Mouse (Mus musculus): ENCODE data around the gene Tvp23b. TPM values are rescaled to one million over a fixed set of nuclear protein-coding genes. Genes with fewer than 3 reads are reported as not detected.

The Tvp23b gene
- total RNA-seq, 2 experiments from 2014 or later, result 19.8 to 21.6 TPM

DNA sequence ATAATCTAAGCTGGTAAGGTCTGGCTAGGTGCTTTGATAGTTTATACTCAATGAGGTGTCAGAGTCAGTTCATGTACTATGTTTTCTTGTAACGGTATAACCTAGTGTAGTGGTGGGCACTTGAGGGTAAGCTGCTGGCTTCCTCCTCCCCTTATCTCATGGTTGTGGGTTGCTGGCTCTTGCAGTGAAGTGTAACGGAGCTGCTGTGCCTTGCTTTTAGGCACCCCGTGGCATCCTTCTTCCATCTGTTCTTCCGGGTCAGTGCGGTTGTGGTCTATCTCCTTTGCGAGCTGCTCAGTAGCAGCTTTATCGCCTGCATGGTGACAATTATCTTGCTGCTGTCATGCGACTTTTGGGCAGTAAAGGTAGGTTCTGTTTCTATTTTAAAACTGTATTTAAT, 4.2 kb downstream of the Tvp23b start:
- intact Hi-C loops (cut with DNase I), result no loop called here
- no peak for DNase-seq (ENCODE audit: extremely low spot score in 1 of 2, low spot score in 2 of 2)

DNA sequence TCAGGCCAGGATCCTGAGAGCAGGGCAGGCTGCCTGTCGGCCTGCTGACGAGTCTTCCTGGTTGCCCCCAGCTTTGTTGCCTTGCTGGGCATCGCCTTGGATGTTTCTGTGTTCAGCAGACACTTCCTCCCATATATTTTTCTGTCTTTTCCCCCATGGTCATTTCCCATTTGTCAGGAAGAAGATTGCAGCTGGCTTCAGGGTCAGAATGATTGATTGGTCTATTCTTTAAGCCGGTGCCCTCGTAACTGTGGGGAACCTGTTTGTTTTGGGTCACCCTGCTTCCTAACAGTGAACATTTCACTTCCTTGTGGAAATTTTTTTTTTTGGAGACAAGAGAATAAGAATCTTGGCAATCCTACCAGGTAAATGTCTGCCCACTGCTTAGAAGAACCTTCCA, 6.1 kb downstream of the Tvp23b start:
- no peak for DNase-seq (ENCODE audit: extremely low spot score in 1 of 2, low spot score in 2 of 2)
- intact Hi-C loops (cut with DNase I), result no loop called here

DNA sequence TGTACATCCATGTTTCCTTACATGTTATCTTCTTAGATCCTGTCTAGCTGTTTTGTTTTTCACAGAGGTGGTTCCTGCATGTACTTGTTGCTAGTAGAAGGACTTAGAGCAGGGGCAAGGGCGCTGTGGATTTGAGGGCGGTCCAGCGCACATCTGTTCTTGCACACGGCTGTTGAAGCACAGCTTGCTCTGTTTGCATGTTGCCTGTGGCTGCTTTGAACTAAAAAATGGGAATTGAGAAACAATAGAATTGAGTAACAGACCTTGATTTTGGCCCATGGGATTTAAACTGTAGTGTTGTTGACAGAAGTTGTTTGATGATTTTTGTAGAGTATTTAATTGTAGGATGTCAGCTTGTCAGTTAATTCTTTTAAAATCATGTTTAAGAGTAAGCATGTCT, 11.5 kb downstream of the Tvp23b start:
- intact Hi-C loops (cut with DNase I), result no loop called here
- no peak for DNase-seq (ENCODE audit: extremely low spot score in 1 of 2, low spot score in 2 of 2)

DNA sequence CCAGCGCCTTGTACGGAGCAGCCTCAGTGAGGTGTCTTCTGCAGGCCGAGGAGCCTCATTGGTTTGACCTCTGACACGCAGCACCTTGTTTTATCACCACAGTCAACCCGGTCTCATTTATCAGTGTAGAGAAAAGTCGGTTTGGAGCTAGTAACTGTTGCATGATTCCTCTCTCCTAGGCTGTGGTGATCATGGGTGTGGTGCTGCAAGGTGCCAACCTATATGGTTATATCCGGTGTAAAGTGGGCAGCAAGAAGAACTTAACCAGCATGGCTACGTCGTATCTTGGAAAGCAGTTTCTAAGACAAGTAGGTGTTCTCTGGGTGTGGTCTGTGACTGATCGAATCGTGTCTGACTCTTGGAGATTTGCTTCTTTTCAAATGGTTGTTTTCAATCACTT, 12.5 kb downstream of the Tvp23b start:
- no peak for DNase-seq (ENCODE audit: extremely low spot score in 1 of 2, low spot score in 2 of 2)
- intact Hi-C loops (cut with DNase I), result no loop called here

DNA sequence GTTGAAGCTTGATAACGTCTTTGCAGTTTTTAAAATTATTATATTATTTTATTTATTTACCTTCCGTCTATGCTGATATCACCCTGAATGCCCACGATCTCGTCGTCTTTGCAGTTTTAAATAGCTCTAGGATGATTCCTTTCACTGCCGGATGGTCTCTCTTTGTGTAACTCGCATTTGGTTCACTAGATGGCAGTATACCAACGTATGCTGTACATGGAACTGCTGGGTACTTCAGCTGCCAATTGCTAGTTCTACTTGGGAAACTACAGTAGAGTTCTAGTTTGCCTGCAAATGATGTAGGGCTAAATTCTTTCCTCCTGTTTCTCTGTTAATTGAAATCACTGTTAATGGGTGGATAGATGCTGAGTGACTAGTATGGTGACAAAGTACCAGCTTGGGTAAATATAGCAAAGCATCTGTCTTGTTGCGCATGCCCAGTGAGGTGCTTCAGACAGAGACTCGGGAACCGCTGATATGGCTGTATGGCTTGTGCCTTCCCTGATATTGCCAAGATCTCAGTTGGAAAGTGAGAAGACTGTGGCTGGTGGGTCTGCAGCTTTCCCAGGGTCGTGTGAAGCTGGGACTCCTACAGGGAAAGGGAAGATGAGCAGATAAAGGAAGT, 22.6 kb downstream of the Tvp23b start:
- intact Hi-C loops (cut with DNase I), result no loop called here
- DNase-seq (ENCODE audit: extremely low spot score in 1 of 2, low spot score in 2 of 2), result peak; percentile 64 to 87

DNA sequence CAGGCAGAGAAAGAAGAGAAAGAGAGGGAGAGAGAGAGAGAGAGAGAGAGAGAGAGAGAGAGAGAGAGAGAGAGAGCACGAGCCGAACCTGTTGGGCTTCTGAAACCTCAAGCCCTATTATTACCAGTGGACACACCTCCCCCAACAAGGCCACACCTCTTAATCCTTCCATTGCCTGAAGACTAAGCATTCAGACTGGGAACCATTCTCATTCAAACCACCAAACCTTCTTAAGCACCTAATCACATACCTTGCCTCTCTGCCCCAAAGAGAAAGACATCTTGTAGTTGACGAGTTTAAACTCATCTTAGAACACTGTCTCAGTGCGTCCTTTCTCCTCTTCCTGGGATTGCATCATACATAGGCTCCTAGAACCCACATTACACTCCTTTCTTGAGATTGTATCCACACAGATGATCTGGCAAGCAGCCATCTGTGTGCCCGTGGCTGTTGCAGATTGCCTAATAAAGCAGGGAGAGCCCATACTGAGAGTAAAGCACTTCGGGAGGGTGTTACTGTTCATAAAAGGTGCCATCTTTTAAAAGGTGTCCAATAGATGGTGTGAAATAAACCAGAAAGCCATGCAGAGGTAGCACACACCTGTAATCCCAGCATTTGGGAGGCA, 24.7 kb downstream of the Tvp23b start:
- intact Hi-C loops (cut with DNase I), result no loop called here

DNA sequence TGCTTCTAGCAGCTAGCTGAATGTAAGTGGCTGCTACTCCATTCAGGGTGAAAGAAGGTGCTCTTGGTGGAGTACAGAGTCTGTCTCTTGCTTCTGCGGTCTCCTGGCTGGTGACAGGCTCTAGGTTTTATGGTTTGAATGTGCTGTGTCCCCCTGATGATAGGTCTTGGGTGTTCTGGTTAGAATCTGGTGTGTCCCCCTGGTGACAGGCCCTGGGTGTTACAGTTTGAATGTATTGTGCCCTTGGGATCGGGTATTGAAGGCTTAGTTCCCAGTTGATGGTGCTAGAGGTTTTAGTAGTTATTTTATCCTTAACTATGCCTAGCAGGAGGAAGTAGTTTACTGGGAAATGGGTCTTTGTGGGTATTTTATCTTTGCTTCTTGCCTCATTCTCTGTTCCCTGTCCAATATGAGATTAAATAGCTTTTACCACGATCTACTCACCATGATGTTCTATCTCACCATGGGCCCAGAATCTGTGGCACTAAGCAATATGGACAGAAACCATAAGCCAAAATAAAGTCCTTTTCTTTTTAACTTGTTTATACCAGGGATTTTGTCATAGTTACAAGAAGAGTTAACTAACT, 30.6 kb downstream of the Tvp23b start:
- intact Hi-C loops (cut with DNase I), result no loop called here
- DNase-seq (ENCODE audit: extremely low spot score in 1 of 2, low spot score in 2 of 2), result no peak

More for the DNA sequence above, 24.7 kb downstream of the Tvp23b start:
- DNase-seq (ENCODE audit: extremely low spot score in 1 of 2, low spot score in 2 of 2), result no peak

DNA sequence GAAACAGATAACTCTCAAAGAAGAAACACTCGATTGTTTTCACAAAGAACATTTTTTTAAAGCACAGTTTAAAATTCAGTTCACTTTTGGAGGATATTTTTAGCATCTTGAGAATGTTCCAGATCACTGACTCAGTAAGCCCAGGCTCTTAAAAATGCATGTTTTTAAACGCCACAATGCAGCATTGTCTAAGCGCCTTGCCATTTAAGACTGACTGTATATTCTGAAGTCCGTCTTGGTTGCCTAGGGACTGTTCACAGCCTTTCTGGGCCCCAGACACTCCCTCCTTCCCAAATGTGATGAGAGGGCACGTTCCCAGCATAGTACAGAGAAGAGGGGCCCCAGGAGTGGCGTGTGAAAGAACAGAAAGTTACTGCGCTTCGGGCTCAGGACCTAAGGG, 32.1 kb downstream of the Tvp23b start:
- DNase-seq (ENCODE audit: extremely low spot score in 1 of 2, low spot score in 2 of 2), result peak in 1 of 2 experiments; percentile 19
- intact Hi-C loops (cut with DNase I), result no loop called here

DNA sequence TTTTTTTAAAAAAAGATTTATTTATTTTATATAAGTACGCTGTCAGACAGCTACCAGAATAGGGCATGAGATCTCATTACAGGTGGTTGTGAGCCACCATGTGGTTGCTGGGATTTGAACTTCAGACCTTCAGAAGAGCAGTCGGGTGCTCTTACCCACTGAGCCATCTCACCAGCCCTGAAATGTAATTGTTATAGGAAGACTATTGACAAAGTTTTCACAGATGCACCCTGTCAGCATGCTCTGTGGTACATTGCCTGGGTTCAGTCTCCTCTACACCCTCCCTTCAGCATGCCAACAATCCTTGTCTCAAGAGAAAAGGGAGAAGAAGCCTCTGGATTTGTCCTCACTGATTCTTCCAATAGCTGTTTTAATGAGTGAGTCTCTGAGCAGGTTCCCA, 33.9 kb downstream of the Tvp23b start:
- DNase-seq (ENCODE audit: extremely low spot score in 1 of 2, low spot score in 2 of 2), result no peak
- intact Hi-C loops (cut with DNase I), result no loop called here

DNA sequence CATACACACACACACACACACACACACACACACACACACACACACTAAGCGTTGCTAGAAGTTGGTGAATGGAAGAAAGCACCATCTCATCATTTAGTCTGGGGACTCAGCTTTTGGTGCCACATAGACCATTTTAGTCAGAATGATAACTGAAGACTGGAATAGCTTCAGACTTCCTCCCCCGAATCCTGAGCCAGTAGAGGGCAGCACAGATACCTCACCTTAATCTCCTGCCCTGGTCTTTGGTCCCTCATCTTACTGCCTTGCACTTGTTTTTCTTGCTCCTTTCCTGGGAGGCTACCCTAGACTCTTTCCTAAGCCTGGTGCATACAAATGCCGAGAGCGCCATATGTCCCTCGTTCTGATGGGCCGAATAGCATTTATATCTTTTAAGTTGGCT, 35.3 kb downstream of the Tvp23b start:
- DNase-seq (ENCODE audit: extremely low spot score in 1 of 2, low spot score in 2 of 2), result no peak
- intact Hi-C loops (cut with DNase I), result no loop called here

DNA sequence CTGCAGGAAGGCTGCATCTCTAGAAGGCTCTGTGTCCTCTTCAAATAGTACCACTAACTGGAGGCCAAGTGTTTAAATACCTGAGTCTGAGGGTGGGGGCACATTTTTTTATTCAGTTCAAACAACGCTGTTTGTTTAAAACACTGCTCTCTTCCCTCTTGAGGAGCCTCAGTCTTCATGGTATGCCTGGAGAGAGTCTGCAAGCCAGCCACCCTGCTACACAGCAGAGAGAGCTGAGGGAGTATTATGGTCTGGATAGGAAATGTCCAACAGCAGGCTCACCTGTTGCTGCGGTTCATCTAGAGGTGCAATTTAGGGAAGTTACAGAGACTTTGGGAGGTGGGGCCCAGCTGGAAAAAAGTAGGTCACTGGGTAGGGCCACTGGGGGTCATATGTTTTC, 36.2 kb downstream of the Tvp23b start:
- no peak for DNase-seq (ENCODE audit: extremely low spot score in 1 of 2, low spot score in 2 of 2)
- intact Hi-C loops (cut with DNase I), result no loop called here

DNA sequence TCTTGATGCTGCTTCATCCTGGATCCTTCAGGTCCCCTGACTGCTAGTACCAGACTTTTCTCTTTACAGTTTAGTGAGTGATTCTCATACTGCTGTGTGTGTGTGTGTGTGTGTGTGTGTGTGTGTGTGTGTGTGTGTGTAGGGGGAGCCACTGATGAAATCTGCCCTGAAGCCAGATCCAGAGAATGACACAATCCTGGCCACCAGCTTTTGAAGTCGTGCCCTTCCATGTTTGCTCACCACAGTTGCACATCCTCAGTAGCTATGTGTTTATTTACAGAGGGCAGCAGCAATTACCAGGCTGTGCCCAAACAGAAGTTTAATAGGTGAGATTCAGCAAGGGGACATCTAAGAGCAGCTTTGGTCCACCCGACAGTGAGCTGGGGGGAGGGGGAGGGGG, 37.5 kb downstream of the Tvp23b start:
- intact Hi-C loops (cut with DNase I), result no loop called here
- no peak for DNase-seq (ENCODE audit: extremely low spot score in 1 of 2, low spot score in 2 of 2)

DNA sequence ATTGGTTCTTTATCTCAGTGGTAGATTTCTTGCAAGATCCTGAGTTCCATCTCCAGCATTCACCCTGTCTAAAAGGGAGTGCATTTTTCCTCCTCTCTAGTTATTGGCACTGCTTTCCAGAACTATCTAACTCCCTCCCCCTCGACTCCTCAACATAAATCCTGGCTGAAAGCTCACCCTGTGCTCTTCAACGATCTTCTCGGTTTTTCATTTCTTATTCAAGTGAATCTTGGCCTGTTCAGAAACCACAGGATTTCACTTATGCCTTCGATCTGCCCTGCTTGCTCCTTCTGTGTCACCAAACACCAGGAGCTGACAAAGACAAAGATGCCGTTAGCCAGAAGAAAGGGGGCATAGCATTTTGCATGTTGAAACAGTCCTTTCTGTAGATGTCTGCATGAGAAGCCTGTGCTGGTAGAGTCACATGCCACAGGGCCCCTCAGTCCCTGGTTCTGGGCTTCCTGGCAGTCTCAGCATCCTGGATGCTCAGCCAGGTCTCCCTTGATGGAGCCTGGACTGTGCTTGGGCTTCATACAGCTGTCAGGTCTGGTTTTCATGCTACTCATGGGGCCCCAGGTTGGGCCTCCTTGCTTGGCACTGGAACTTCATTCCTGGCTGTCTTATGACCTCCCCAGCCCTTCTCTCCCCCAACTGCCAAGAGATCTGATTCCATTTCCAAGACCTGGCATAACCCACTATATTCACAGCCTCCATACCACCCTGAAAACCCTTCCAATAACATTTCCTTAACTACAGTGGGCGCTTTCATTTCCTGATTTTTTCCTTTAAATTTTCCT, 40.9 kb downstream of the Tvp23b start:
- intact Hi-C loops (cut with DNase I), result loop anchor here (5.0 kb wide), 1 partner anchor 62 kb away; no protein-coding TSS in a partner anchor
- DNase-seq (ENCODE audit: extremely low spot score in 1 of 2, low spot score in 2 of 2), result no peak

DNA sequence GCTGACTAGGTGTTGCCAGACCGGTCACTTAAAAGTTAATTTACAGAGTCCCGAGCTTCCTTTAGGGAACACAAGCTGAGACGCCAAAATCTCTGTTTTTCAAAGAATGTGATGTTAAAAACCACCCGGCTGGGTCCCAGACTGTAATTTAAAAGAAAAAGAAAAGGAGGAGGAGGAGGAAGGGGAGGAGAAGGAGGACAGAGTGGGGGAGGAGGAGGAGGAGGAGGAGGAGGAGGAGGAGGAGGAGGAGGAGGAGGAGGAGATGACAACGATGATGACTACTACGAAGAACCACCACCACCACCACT, 41.4 kb downstream of the Tvp23b start:
- intact Hi-C loops (cut with DNase I), result loop anchor here (1.0 to 5.0 kb wide), 2 partner anchors 62 to 215 kb away; no protein-coding TSS in a partner anchor
- DNase-seq (ENCODE audit: extremely low spot score in 1 of 2, low spot score in 2 of 2), result no peak

DNA sequence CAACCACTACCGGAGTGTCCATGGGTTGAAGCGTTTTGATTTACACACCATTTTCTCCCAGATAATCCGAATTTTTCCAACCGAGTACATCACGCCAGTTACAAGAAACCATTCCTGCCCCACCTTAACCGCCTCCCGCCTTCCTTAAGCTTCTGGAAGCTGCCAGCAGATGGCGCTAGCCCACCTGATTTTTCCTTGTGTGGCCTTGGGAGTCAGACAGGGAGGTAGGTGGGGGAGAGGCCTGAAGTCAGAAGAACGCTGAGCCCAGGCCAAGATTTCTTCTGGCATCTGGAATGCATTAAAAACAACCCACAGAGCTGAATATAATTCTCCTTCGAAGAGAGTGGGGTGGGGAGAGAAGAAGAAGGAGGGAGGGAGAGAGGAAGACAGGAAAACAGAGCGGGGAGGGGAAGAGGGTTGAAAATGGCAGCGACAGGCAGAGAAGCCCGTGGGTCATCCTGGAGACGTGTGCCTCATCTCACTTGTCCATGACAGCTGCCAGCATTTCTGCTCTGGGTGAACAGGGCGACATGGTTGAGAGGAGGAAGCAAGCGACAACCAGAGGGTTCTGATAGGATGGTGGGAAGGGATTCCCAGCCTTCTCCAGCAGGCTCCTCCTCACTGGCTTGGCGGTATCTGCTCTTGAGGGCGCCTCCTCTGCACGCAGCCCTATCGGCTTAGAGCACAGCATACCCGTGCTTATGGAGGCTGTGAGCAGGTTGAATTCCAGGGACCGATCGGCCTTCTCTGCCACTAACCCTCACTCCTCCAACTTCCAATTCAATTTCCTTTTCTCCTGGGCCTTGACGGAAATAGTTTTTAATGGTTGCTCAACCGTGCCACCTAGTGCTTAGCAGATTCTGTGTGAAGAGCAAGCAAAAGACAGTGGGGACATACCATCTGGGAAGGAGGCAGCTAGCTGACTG, 42.1 kb downstream of the Tvp23b start:
- intact Hi-C loops (cut with DNase I), result loop anchor here (1.0 to 5.0 kb wide), 2 partner anchors 61 to 214 kb away; no protein-coding TSS in a partner anchor
- peak; percentile 91 to 92 for DNase-seq (ENCODE audit: extremely low spot score in 1 of 2, low spot score in 2 of 2)

DNA sequence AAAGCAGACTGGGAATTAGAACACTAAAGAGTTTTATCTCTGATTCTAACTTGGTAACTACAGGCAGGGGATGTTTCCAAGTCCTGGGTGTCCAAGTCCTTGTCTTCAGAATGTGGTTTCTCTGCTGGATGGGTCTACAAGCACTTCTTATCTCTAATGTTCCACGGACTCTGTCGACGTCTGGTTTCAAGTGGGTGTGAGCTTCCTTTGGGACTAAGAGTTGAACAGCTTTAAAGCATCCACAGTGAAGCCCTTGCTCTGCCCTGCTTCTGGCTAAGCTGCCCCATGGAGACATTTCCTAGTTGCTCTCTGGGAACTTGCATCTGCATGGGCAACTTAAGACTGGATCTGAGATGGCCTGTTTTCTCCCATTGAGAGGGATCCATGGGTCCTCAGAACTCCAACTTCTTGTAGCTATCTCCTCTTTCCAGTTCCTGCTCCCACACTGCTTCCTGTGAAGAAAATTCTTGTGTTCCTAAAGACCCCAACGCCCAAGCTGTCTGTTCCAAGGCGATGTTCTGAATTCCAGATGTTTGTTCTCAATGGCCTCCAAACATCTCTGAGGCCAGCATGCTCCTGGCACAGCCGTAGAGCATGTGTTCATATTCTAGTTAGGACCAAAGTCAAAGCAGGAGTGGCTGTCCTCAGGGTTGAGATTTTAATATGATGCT, 45.0 kb downstream of the Tvp23b start:
- intact Hi-C loops (cut with DNase I), result loop anchor here (5.0 kb wide), 1 partner anchor 58 kb away; no protein-coding TSS in a partner anchor
- no peak for DNase-seq (ENCODE audit: extremely low spot score in 1 of 2, low spot score in 2 of 2)

DNA sequence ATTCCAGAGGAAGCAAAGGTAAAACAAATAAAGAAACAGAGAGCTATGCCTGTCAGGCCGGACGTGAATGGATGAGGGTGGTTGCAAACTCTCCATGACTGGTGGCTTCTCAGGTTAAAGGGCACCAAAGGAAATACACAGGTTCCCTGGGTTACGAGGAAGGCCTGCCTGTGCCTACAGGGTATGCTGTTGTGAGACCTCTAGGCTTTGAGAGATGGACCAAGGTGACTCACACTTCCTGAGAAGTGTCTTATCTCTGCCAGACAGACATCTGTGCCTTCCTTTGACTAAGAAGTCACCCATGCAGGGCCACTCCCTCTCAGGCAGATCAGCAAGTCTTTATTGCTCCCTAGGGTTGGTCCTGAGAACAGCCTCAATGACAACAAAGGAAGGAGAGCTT, 50.5 kb downstream of the Tvp23b start:
- intact Hi-C loops (cut with DNase I), result no loop called here
- DNase-seq (ENCODE audit: extremely low spot score in 1 of 2, low spot score in 2 of 2), result no peak

DNA sequence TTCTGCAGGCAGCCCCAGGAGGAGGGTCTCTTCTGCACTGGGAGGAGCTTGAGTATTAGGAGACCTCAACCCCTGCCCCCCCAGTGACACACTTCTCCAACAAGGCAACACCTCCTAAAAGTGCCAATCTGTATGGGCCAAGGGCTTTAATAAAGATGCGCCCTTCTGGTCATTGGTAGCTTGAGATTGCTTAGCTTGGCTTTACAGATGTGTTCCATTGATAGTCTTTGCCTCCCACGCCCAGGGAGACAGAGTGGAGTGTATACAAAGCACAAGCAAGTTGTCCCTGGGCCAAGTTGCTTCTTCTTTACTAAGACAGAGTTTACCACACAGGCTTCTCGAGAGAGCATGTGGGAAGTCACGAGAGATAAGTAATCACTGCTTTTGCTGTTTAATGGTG, 51.3 kb downstream of the Tvp23b start:
- DNase-seq (ENCODE audit: extremely low spot score in 1 of 2, low spot score in 2 of 2), result no peak
- intact Hi-C loops (cut with DNase I), result no loop called here

Measured in left cerebral cortex, postnatal 10 days (tissue).